Mouse (Mus musculus) forebrain, embryonic 15.5 days (tissue): Measurements from ENCODE around the gene Nectin1. TPM values are rescaled to one million over a fixed set of nuclear protein-coding genes. Genes with fewer than 3 reads are reported as not detected.

ENCODE experiments used
- ATAC-seq: fragments of 200-750 bp; cut with Nextera tagmentation; replicated peaks from 2 replicates; pipeline ENCODE4 v1.8.0; 2017; ENCODE audit warnings: mild to moderate bottlenecking, moderate TSS enrichment, moderate library complexity
- H3K27ac ChIP-seq: fragments of 300-500 bp; sonication (generic); replicated peaks from 2 replicates; pipeline ENCODE4 v1.5.1; 2015; ENCODE audit warnings: mild to moderate bottlenecking, inconsistent platforms
- H3K27me3 ChIP-seq: fragments of 300-500 bp; sonication (generic); 2 replicates; pipeline ENCODE4 v1.6.1; 2015; ENCODE audit warnings: inconsistent platforms
- H3K36me3 ChIP-seq: fragments of 300-500 bp; sonication (generic); 2 replicates; pipeline ENCODE4 v1.6.1; 2015; ENCODE audit warnings: mild to moderate bottlenecking, inconsistent platforms
- H3K4me1 ChIP-seq: fragments of 300-500 bp; sonication (generic); 2 replicates; pipeline ENCODE4 v1.6.1; 2015; ENCODE audit warnings: inconsistent platforms
- H3K4me2 ChIP-seq: fragments of 300-500 bp; sonication (generic); replicated peaks from 2 replicates; pipeline ENCODE4 v1.6.1; 2015; ENCODE audit warnings: mild to moderate bottlenecking, inconsistent platforms
- H3K4me3 ChIP-seq: fragments of 300-500 bp; sonication (generic); 2 replicates; pipeline ENCODE4 v1.5.1; 2015; ENCODE audit warnings: mild to moderate bottlenecking, inconsistent platforms
- H3K9ac ChIP-seq: fragments of 300-500 bp; sonication (generic); replicated peaks from 2 replicates; pipeline ENCODE4 v1.6.1; 2015; ENCODE audit warnings: mild to moderate bottlenecking, inconsistent platforms
- H3K9me3 ChIP-seq: fragments of 300-500 bp; sonication (generic); 2 replicates; pipeline ENCODE4 v1.6.1; 2016; ENCODE audit warnings: inconsistent platforms
- WGBS: fragments of 180-500 bp; shearing (Covaris S2); methylation state at CpG from one replicate; pipeline ENCODE4 v1.1.7; 2015; ENCODE audit warnings: mixed read lengths; 5-methylcytosine and 5-hydroxymethylcytosine counted together
- polyA plus RNA-seq: library from polyadenylated mRNA; unstranded; fragments of >200 nt; fragmentation: Nextera tagmentation; extraction: Ambion mirVana; gene quantifications from 2 replicates; pipeline ENCODE4 v1.2.1, GENCODE M21; 2015

Nectin1 gene
- 10.1 and 10.2 TPM in 2 replicates for polyA plus RNA-seq

- no peaks in the 10 kb centered on the region for H3K27me3 ChIP-seq
- WGBS = under 1% methylated on average over 48 of the region's 51 CpGs
- H3K4me2 ChIP-seq = peak within 1 kb of the TSS; percentile 84
- H3K36me3 ChIP-seq = no peaks in the 10 kb centered on the region
- no peaks in the 10 kb centered on the region for H3K9me3 ChIP-seq
- peak; percentile 90 for ATAC-seq
- H3K9ac ChIP-seq = peak within 1 kb of the TSS; percentile 88
- H3K4me3 ChIP-seq = peak within 1 kb of the TSS; percentile 87
- peak within 1 kb of the TSS; percentile 97 for H3K27ac ChIP-seq
- peaks cover 49% of the 10 kb centered on the region for H3K4me1 ChIP-seq
Observed at GRCm38 (mm10) chr9:43743647-43744137, at the start of gene Nectin1. Nectin1 (plus strand) TSS chr9:43743984.

GRCm38 (mm10) chr9:43698080-43698712, 45.6 kb upstream of the Nectin1 start:
- no peak for ATAC-seq
- Histone ChIP-seq H3K9ac (no peak overlapping the region), H3K9me3 (no peaks in the 10 kb centered on the region), H3K27ac (no peak overlapping the region), H3K36me3 (no peaks in the 10 kb centered on the region), H3K4me3 (no peak overlapping the region), H3K4me2 (no peak overlapping the region), H3K27me3 (no peaks in the 10 kb centered on the region), H3K4me1 (peaks cover 24% of the 10 kb centered on the region)
- WGBS = 12% methylated on average over 8 of the region's 8 CpGs

GRCm38 (mm10) chr9:43698841-43699240, 44.9 kb upstream of the Nectin1 start:
- no peaks in the 10 kb centered on the region for H3K27me3 ChIP-seq
- H3K27ac ChIP-seq = no peak overlapping the region
- H3K4me3 ChIP-seq = no peak overlapping the region

DNA sequence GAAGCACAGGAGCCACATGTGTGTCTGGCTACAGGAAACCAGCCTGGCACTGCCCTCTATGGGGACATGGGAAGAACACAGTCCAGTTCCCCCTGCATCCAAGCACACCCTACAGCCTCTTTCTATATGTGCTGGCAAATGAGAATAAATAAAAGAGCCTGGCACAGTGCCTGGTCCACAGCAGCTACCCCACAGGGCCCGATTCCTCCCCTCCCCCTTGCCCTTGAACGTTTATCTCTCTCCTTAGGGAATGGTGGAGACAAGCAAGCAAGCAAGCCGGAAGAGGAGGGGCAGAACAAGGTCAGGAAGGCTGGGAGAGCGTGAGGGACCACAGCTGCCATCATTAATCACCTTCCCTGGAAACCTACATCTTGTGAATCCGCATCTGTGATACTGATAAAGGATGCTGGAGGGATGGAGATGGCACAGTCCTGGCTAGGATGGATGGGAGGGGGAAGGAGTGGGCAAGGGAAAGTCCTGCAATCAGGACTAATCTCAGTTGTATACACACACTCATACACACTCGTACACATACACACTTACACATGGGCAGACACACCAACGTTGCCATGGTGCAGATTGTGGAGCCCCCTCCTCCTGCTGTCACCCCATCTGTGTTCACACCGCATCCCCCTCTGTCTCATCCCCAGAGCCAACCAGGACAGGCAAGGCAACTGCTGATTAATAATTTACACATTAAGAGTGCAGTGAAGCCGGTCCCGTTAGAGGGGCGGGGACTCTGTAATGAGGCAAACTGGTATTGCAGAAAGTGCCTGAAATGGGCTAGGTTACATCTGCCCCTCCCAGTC, 44.2 kb upstream of the Nectin1 start:
- Histone ChIP-seq H3K27me3 (no peaks in the 10 kb centered on the region), H3K4me3 (no peak overlapping the region), H3K9me3 (no peaks in the 10 kb centered on the region), H3K4me1 (peaks cover 24% of the 10 kb centered on the region), H3K9ac (no peak overlapping the region), H3K4me2 (peak overlapping the region; percentile 15; the same call in 1 of the 2 replicates), H3K27ac (peak overlapping the region; percentile 88), H3K36me3 (no peaks in the 10 kb centered on the region)
- WGBS = 31% methylated on average over 11 of the region's 11 CpGs
- ATAC-seq = peak; percentile 93

More at GRCm38 (mm10) chr9:43698841-43699240, 44.9 kb upstream of the Nectin1 start:
- H3K9ac ChIP-seq = no peak overlapping the region
- 78% methylated on average over 10 of the region's 10 CpGs for WGBS
- H3K36me3 ChIP-seq = no peaks in the 10 kb centered on the region
- no peak for ATAC-seq
- H3K9me3 ChIP-seq = no peaks in the 10 kb centered on the region
- peaks cover 24% of the 10 kb centered on the region for H3K4me1 ChIP-seq
- H3K4me2 ChIP-seq = no peak overlapping the region

- Histone ChIP-seq H3K27me3 (no peaks in the 10 kb centered on the region), H3K36me3 (no peaks in the 10 kb centered on the region), H3K27ac (peak overlapping the region; percentile 88), H3K9me3 (no peaks in the 10 kb centered on the region), H3K4me3 (no peak overlapping the region), H3K4me2 (peak overlapping the region; percentile 15; the same call in 1 of the 2 replicates), H3K4me1 (peaks cover 24% of the 10 kb centered on the region), H3K9ac (no peak overlapping the region)
- WGBS = 43% methylated on average over 3 of the region's 3 CpGs
- peak; percentile 80 for ATAC-seq
Observed at GRCm38 (mm10) chr9:43700226-43700579, 43.6 kb upstream of the Nectin1 start.

DNA sequence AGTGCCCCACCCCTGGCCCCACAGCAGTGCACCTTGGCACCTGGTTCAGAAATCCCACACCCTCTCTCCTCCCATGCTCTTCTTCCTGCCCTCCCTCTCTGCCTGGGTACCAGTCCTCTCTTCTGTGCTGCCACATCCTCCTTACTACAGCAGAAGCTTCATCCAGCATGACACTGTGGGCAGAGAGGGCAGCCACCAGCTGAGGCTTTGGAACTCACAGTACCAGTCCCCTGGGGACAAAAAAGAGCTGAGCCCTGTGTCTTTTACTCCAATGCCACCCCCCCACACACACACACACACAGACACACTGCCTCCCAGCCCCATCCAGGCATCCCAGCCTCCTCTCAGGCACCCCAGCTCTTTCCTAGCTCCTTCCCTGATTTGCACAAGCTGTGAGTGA, 42.0 kb upstream of the Nectin1 start:
- no peak for ATAC-seq
- no peak overlapping the region for H3K9ac ChIP-seq

DNA sequence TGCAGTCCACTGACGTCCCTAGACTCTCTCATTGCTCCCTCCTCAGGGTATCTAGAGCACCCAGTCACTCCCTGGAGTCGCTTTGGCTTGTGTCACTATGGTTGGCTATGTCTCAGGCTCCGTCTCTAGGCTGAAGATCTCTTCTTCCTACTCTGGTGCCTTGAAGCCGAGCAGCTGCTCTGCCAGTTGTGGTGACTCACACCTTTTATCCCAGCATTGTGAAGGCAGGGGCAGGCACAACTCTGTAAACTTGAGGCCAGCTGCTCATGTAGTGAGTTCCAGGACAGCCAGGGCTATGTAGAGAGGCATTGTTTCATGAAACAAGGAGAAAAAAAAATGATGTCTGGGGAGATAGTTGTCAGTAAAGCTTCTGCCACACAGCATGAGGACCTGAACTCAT, 36.2 kb upstream of the Nectin1 start:
- H3K27me3 ChIP-seq = no peaks in the 10 kb centered on the region
- H3K4me2 ChIP-seq = no peak overlapping the region
- no peak overlapping the region for H3K4me3 ChIP-seq
- H3K9me3 ChIP-seq = no peaks in the 10 kb centered on the region
- H3K4me1 ChIP-seq = no peaks in the 10 kb centered on the region
- no peak overlapping the region for H3K9ac ChIP-seq
- no peak for ATAC-seq
- H3K27ac ChIP-seq = no peak overlapping the region
- H3K36me3 ChIP-seq = no peaks in the 10 kb centered on the region
- WGBS = 72% methylated on average over 4 of the region's 4 CpGs

More for the DNA sequence above, 42.0 kb upstream of the Nectin1 start:
- Histone ChIP-seq H3K4me3 (no peak overlapping the region), H3K27me3 (no peaks in the 10 kb centered on the region), H3K9me3 (no peaks in the 10 kb centered on the region), H3K4me2 (no peak overlapping the region), H3K27ac (no peak overlapping the region), H3K36me3 (no peaks in the 10 kb centered on the region), H3K4me1 (peaks cover 24% of the 10 kb centered on the region)

- H3K27ac ChIP-seq = no peak overlapping the region
- no peak overlapping the region for H3K4me2 ChIP-seq
- H3K36me3 ChIP-seq = no peaks in the 10 kb centered on the region
- no peak overlapping the region for H3K4me3 ChIP-seq
- H3K9ac ChIP-seq = no peak overlapping the region
- no peaks in the 10 kb centered on the region for H3K27me3 ChIP-seq
- no peaks in the 10 kb centered on the region for H3K4me1 ChIP-seq
- WGBS = 91% methylated on average over 2 of the region's 2 CpGs
- ATAC-seq = no peak
- no peaks in the 10 kb centered on the region for H3K9me3 ChIP-seq
Observed at GRCm38 (mm10) chr9:43708715-43709114, 35.1 kb upstream of the Nectin1 start.

DNA sequence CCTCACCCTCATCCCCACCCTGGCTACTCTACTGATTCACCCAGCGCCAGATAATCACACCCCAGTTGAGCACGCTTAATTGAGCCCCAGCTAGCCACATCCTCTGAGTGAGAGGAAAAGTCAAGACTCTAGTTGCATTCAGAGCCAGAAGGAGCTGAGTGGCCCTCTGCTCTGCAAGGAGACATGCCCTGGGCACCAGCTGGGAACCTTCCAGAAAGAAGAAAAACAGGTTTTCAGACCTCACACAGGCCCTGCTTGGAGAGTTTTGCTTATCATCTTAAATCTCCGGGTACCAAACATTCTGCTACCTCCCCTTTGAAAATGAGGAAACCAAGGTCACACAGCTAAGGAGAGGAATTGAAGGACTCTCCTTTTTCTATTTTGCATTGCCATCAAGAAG, 30.4 kb upstream of the Nectin1 start:
- WGBS = 85% methylated on average over 3 of the region's 3 CpGs
- no peak for ATAC-seq

DNA sequence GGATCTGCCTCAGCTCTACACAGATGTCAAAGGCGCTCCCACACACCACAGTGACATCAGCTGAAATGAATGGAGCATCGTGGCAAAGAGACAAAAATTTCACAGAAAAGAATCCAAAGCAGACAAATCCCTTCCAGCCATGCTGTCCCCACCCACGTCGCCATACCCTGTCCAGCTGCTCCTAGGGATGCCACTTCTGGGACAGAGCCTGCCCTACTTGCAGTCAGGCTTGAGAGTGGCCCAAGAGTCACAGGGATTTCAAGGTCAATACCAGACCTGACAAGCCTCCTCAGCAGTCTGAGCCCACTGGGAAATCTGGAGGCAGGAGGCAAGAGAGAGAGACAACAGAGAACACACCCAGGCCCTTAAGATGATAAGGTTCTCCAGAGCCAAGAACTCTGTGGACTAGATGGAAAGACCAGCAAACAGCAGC, 24.4 kb upstream of the Nectin1 start:
- Histone ChIP-seq H3K4me1 (no peaks in the 10 kb centered on the region), H3K9me3 (no peaks in the 10 kb centered on the region), H3K27ac (no peak overlapping the region), H3K4me3 (no peak overlapping the region), H3K9ac (no peak overlapping the region), H3K36me3 (no peaks in the 10 kb centered on the region), H3K4me2 (no peak overlapping the region), H3K27me3 (no peaks in the 10 kb centered on the region)
- 72% methylated on average over 4 of the region's 4 CpGs for WGBS
- ATAC-seq = no peak

More for the DNA sequence above, 30.4 kb upstream of the Nectin1 start:
- H3K27me3 ChIP-seq = no peaks in the 10 kb centered on the region
- H3K9ac ChIP-seq = no peak overlapping the region
- H3K9me3 ChIP-seq = no peaks in the 10 kb centered on the region
- H3K4me2 ChIP-seq = no peak overlapping the region
- H3K4me3 ChIP-seq = no peak overlapping the region
- no peaks in the 10 kb centered on the region for H3K4me1 ChIP-seq
- no peaks in the 10 kb centered on the region for H3K36me3 ChIP-seq
- no peak overlapping the region for H3K27ac ChIP-seq

DNA sequence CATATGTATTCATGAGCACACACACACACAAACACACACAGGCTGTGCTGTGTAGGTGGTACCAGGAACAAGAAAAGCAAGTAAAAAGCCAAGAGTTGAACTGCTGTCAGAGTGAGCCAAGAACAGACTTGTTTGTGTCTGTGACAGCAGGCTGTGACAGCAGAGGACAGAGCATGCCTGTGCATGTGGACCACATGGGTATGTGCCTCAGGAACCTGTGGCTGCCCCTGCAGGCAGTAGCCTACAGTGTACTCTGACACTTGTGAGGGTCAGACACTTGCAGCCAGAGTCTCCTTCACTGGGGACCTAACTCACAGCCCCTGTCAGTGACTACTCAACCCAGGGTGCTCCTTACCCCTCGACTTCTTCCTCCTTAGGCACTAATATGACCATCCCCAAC, 23.7 kb upstream of the Nectin1 start:
- peaks cover 2% of the 10 kb centered on the region; the same call in 1 of the 2 replicates for H3K4me1 ChIP-seq
- no peak overlapping the region for H3K9ac ChIP-seq
- no peaks in the 10 kb centered on the region for H3K27me3 ChIP-seq
- no peak overlapping the region for H3K4me3 ChIP-seq
- H3K36me3 ChIP-seq = no peaks in the 10 kb centered on the region
- no peak for ATAC-seq
- no peak overlapping the region for H3K27ac ChIP-seq
- 63% methylated on average over 1 of the region's 1 CpGs for WGBS
- no peak overlapping the region for H3K4me2 ChIP-seq
- H3K9me3 ChIP-seq = no peaks in the 10 kb centered on the region

DNA sequence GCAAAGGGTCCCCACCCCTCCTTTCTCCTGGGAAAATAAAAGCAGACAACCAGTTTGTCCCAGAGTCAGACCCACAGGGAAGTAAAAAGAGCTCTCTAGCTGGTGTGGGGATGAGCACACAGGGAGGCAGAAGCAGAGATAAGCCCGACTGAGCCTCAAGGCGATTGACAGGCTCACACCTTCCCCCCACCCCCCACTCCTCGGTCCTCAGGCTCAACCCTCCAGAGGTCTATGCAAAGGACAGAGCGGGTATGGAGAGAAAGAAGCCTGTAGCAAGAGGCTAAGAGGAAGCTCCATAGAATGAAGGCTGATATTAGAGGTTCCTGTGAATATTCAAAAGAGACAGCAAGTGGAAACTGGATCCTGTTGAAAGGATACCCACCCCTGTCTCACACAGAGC, 19.7 kb upstream of the Nectin1 start:
- WGBS = 31% methylated on average over 4 of the region's 4 CpGs
- H3K4me2 ChIP-seq = no peak overlapping the region
- peaks cover 5% of the 10 kb centered on the region; the same call in 1 of the 2 replicates for H3K4me1 ChIP-seq
- no peak overlapping the region for H3K27ac ChIP-seq
- H3K36me3 ChIP-seq = no peaks in the 10 kb centered on the region
- H3K9ac ChIP-seq = no peak overlapping the region
- H3K4me3 ChIP-seq = no peak overlapping the region
- no peaks in the 10 kb centered on the region for H3K9me3 ChIP-seq
- no peaks in the 10 kb centered on the region for H3K27me3 ChIP-seq
- no peak for ATAC-seq
